ENCODE assay signal across 17 mouse cellular contexts in genomic region chr7:73785815-73786214, GRCm38 (mm10).
"Had no signal": no experiment of that assay in that cellular context is flagged by ENCODE, and none has a peak within 500 bp of the region (broad histone marks: within the 10 kb centered on the region; RNA-seq: fewer than 3 reads in every experiment).

No protein-coding gene starts in this region.

- H3K27ac ChIP-seq: neural tube, embryonic 12.5 days; neural tube, embryonic 13.5 days; neural tube, embryonic 15.5 days; stomach, embryonic 15.5 days; stomach, postnatal 0 days had no signal

- H3K27me3 ChIP-seq: neural tube, embryonic 12.5 days; neural tube, embryonic 13.5 days; neural tube, embryonic 15.5 days; stomach, embryonic 15.5 days had no signal

- H3K4me1 ChIP-seq: neural tube, embryonic 12.5 days; neural tube, embryonic 13.5 days; neural tube, embryonic 15.5 days; stomach, embryonic 15.5 days had no signal

- H3K36me3 ChIP-seq: neural tube, embryonic 12.5 days; neural tube, embryonic 13.5 days; neural tube, embryonic 15.5 days; stomach, embryonic 15.5 days had no signal

- H3K4me3 ChIP-seq: neural tube, embryonic 12.5 days; neural tube, embryonic 13.5 days; neural tube, embryonic 15.5 days; stomach, embryonic 15.5 days had no signal

- H3K4me2 ChIP-seq: neural tube, embryonic 12.5 days; neural tube, embryonic 13.5 days; neural tube, embryonic 15.5 days; stomach, embryonic 15.5 days had no signal

- H3K9ac ChIP-seq: neural tube, embryonic 12.5 days; neural tube, embryonic 13.5 days; neural tube, embryonic 15.5 days; stomach, embryonic 15.5 days had no signal

- DNase-seq: retina, postnatal 1 day; right cerebral cortex, adult 18-20 months; right cerebral cortex, postnatal 14 days; right cerebral cortex, postnatal 25 days; right cerebral cortex, postnatal 4 days; spleen, adult 18-20 months; thymus, adult 18-20 months; thymus, adult 2 months; thymus, postnatal 14 days; thymus, postnatal 25 days; thymus, postnatal 36 days; thymus, postnatal 4 days had no signal

- H3K9me3 ChIP-seq: neural tube, embryonic 12.5 days; neural tube, embryonic 13.5 days; neural tube, embryonic 15.5 days; stomach, embryonic 15.5 days had no signal
